Mouse (Mus musculus): ENCODE measurements around the gene Gm10031. TPM values are rescaled to one million over a fixed set of nuclear protein-coding genes. Genes with fewer than 3 reads are reported as not detected.
"Not testable (repeated sequence)": the region's sequence is repeated elsewhere in the genome, so short reads cannot be mapped to it uniquely, and the experiment has no call there.

Gene Gm10031
- polyA plus RNA-seq, 1 experiment from 2014 or later = 0.57 TPM

GRCm38 (mm10) chr1:156496910-156497309 lies 26.9 kb upstream of the Gm10031 start:
- DNase-seq (ENCODE audit: low spot score) = no peak
- Histone ChIP-seq H3K4me3 (ENCODE audit: low read depth, low read length) (no peak overlapping the region), H3K36me3 (ENCODE audit: control insufficient read depth, insufficient read depth, low read length) (no peaks in the 10 kb centered on the region), H3K9ac (ENCODE audit: low read length) (no peak overlapping the region), H3K27ac (replicated peaks; ENCODE audit: low read depth, low read length) (no peak overlapping the region), H3K9me3 (ENCODE audit: control insufficient read depth, low read length) (no peaks in the 10 kb centered on the region), H3K27me3 (ENCODE audit: control insufficient read depth, insufficient read depth, low read length) (no peaks in the 10 kb centered on the region), H3K4me1 (ENCODE audit: control insufficient read depth, insufficient read depth, low read length) (no peaks in the 10 kb centered on the region), H3K4me2 (ENCODE audit: low read depth, severe bottlenecking) (no peak overlapping the region)
- no peak for ATAC-seq (ENCODE audit: insufficient number of reproducible peaks, low FRiP score, low TSS enrichment, low read depth)
- 83% methylated on average over 5 of the region's 5 CpGs for WGBS

- H3K9ac ChIP-seq (ENCODE audit: low read length) = no peak overlapping the region
Observed at GRCm38 (mm10) chr1:156504945-156505523, 18.8 kb upstream of the Gm10031 start.

GRCm38 (mm10) chr1:156505901-156506300 lies 17.9 kb upstream of the Gm10031 start:
- Histone ChIP-seq H3K27me3 (ENCODE audit: control insufficient read depth, insufficient read depth, low read length) (no peaks in the 10 kb centered on the region), H3K4me1 (ENCODE audit: control insufficient read depth, insufficient read depth, low read length) (no peaks in the 10 kb centered on the region), H3K27ac (replicated peaks; ENCODE audit: low read depth, low read length) (no peak overlapping the region), H3K9ac (ENCODE audit: low read length) (no peak overlapping the region), H3K9me3 (ENCODE audit: control insufficient read depth, low read length) (no peaks in the 10 kb centered on the region), H3K4me3 (ENCODE audit: low read depth, low read length) (no peak overlapping the region), H3K4me2 (ENCODE audit: low read depth, severe bottlenecking) (no peak overlapping the region), H3K36me3 (ENCODE audit: control insufficient read depth, insufficient read depth, low read length) (no peaks in the 10 kb centered on the region)
- 80% methylated on average over 2 of the region's 2 CpGs for WGBS
- ATAC-seq (ENCODE audit: insufficient number of reproducible peaks, low FRiP score, low TSS enrichment, low read depth) (no peak), DNase-seq (ENCODE audit: low spot score) (no peak)

More at GRCm38 (mm10) chr1:156504945-156505523, 18.8 kb upstream of the Gm10031 start:
- Histone ChIP-seq H3K36me3 (ENCODE audit: control insufficient read depth, insufficient read depth, low read length) (no peaks in the 10 kb centered on the region), H3K27ac (replicated peaks; ENCODE audit: low read depth, low read length) (no peak overlapping the region), H3K4me2 (ENCODE audit: low read depth, severe bottlenecking) (no peak overlapping the region), H3K27me3 (ENCODE audit: control insufficient read depth, insufficient read depth, low read length) (no peaks in the 10 kb centered on the region), H3K9me3 (ENCODE audit: control insufficient read depth, low read length) (no peaks in the 10 kb centered on the region), H3K4me1 (ENCODE audit: control insufficient read depth, insufficient read depth, low read length) (no peaks in the 10 kb centered on the region), H3K4me3 (ENCODE audit: low read depth, low read length) (no peak overlapping the region)
- ATAC-seq (ENCODE audit: insufficient number of reproducible peaks, low FRiP score, low TSS enrichment, low read depth) = no peak
- DNase-seq (ENCODE audit: low spot score) = no peak
- WGBS = 74% methylated on average over 5 of the region's 5 CpGs

GRCm38 (mm10) chr1:156507753-156508152 lies 16.1 kb upstream of the Gm10031 start:
- Histone ChIP-seq H3K9me3 (ENCODE audit: control insufficient read depth, low read length) (no peaks in the 10 kb centered on the region), H3K4me1 (ENCODE audit: control insufficient read depth, insufficient read depth, low read length) (no peaks in the 10 kb centered on the region), H3K27me3 (ENCODE audit: control insufficient read depth, insufficient read depth, low read length) (no peaks in the 10 kb centered on the region), H3K36me3 (ENCODE audit: control insufficient read depth, insufficient read depth, low read length) (no peaks in the 10 kb centered on the region), H3K9ac (ENCODE audit: low read length) (no peak overlapping the region), H3K4me3 (ENCODE audit: low read depth, low read length) (no peak overlapping the region), H3K27ac (replicated peaks; ENCODE audit: low read depth, low read length) (no peak overlapping the region), H3K4me2 (ENCODE audit: low read depth, severe bottlenecking) (no peak overlapping the region)
- DNase-seq (ENCODE audit: low spot score) (no peak), ATAC-seq (ENCODE audit: insufficient number of reproducible peaks, low FRiP score, low TSS enrichment, low read depth) (no peak)
- 81% methylated on average over 3 of the region's 3 CpGs for WGBS

GRCm38 (mm10) chr1:156520136-156520780 lies 3.6 kb upstream of the Gm10031 start:
- Histone ChIP-seq H3K27me3 (ENCODE audit: control insufficient read depth, insufficient read depth, low read length) (no peaks in the 10 kb centered on the region), H3K4me3 (ENCODE audit: low read depth, low read length) (no peak overlapping the region), H3K27ac (replicated peaks; ENCODE audit: low read depth, low read length) (no peak overlapping the region), H3K36me3 (ENCODE audit: control insufficient read depth, insufficient read depth, low read length) (no peaks in the 10 kb centered on the region), H3K4me2 (ENCODE audit: low read depth, severe bottlenecking) (no peak overlapping the region), H3K4me1 (ENCODE audit: control insufficient read depth, insufficient read depth, low read length) (no peaks in the 10 kb centered on the region), H3K9me3 (ENCODE audit: control insufficient read depth, low read length) (no peaks in the 10 kb centered on the region), H3K9ac (ENCODE audit: low read length) (no peak overlapping the region)
- no peak for DNase-seq (ENCODE audit: low spot score)
- no peak for ATAC-seq (ENCODE audit: insufficient number of reproducible peaks, low FRiP score, low TSS enrichment, low read depth)
- 87% methylated on average over 3 of the region's 3 CpGs for WGBS

- ATAC-seq (ENCODE audit: insufficient number of reproducible peaks, low FRiP score, low TSS enrichment, low read depth) (no peak), DNase-seq (ENCODE audit: low spot score) (no peak)
- no peaks in the 10 kb centered on the region for H3K36me3 ChIP-seq (ENCODE audit: control insufficient read depth, insufficient read depth, low read length)
- H3K9me3 ChIP-seq (ENCODE audit: control insufficient read depth, low read length) = no peaks in the 10 kb centered on the region
- H3K4me1 ChIP-seq (ENCODE audit: control insufficient read depth, insufficient read depth, low read length) = no peaks in the 10 kb centered on the region
- no peak overlapping the region for H3K27ac ChIP-seq (replicated peaks; ENCODE audit: low read depth, low read length)
- no peak overlapping the region for H3K4me2 ChIP-seq (ENCODE audit: low read depth, severe bottlenecking)
- no peak overlapping the region for H3K4me3 ChIP-seq (ENCODE audit: low read depth, low read length)
- H3K27me3 ChIP-seq (ENCODE audit: control insufficient read depth, insufficient read depth, low read length) = no peaks in the 10 kb centered on the region
- no peak overlapping the region for H3K9ac ChIP-seq (ENCODE audit: low read length)
- WGBS = 75% methylated on average over 15 of the region's 15 CpGs
Observed at GRCm38 (mm10) chr1:156521796-156522517, 1.9 kb upstream of the Gm10031 start.

- 88% methylated on average over 16 of the region's 16 CpGs for WGBS
- not testable (repeated sequence) for H3K27me3 ChIP-seq (ENCODE audit: control insufficient read depth, insufficient read depth, low read length); H3K4me3 ChIP-seq (ENCODE audit: low read depth, low read length); H3K9ac ChIP-seq (ENCODE audit: low read length); H3K4me1 ChIP-seq (ENCODE audit: control insufficient read depth, insufficient read depth, low read length); ATAC-seq (ENCODE audit: insufficient number of reproducible peaks, low FRiP score, low TSS enrichment, low read depth); H3K9me3 ChIP-seq (ENCODE audit: control insufficient read depth, low read length); DNase-seq (ENCODE audit: low spot score); H3K36me3 ChIP-seq (ENCODE audit: control insufficient read depth, insufficient read depth, low read length); H3K4me2 ChIP-seq (ENCODE audit: low read depth, severe bottlenecking); H3K27ac ChIP-seq (replicated peaks; ENCODE audit: low read depth, low read length)
Observed at GRCm38 (mm10) chr1:156532476-156533175, 8.8 kb downstream of the Gm10031 start.

- no peak overlapping the region for H3K4me2 ChIP-seq (ENCODE audit: low read depth, severe bottlenecking)
- H3K27me3 ChIP-seq (ENCODE audit: control insufficient read depth, insufficient read depth, low read length) = no peaks in the 10 kb centered on the region
- H3K36me3 ChIP-seq (ENCODE audit: control insufficient read depth, insufficient read depth, low read length) = no peaks in the 10 kb centered on the region
- H3K9me3 ChIP-seq (ENCODE audit: control insufficient read depth, low read length) = no peaks in the 10 kb centered on the region
- DNase-seq (ENCODE audit: low spot score) (no peak), ATAC-seq (ENCODE audit: insufficient number of reproducible peaks, low FRiP score, low TSS enrichment, low read depth) (no peak)
- no peak overlapping the region for H3K9ac ChIP-seq (ENCODE audit: low read length)
- WGBS = 87% methylated on average over 3 of the region's 3 CpGs
- no peak overlapping the region for H3K4me3 ChIP-seq (ENCODE audit: low read depth, low read length)
- no peak overlapping the region for H3K27ac ChIP-seq (replicated peaks; ENCODE audit: low read depth, low read length)
- no peaks in the 10 kb centered on the region for H3K4me1 ChIP-seq (ENCODE audit: control insufficient read depth, insufficient read depth, low read length)
Observed at GRCm38 (mm10) chr1:156533483-156533882, 9.7 kb downstream of the Gm10031 start.

Data from limb, embryonic 11.5 days (tissue).